Mouse (Mus musculus) heart, embryonic 11.5 days (tissue): ENCODE measurements around the gene Zswim8. TPM values are rescaled to one million over a fixed set of nuclear protein-coding genes. Genes with fewer than 3 reads are reported as not detected.

Source experiments
- ATAC-seq: fragments of 200-750 bp; cut with Nextera tagmentation; replicated peaks from 2 replicates; pipeline ENCODE4 v1.8.0; 2017; ENCODE audit warnings: moderate library complexity; ENCODE audit not compliant: insufficient number of reproducible peaks, low FRiP score, low TSS enrichment
- H3K27ac ChIP-seq: fragments of 300-500 bp; sonication (generic); 2 replicates; pipeline ENCODE4 v1.5.1; 2014; ENCODE audit warnings: mild to moderate bottlenecking, low read depth, low read length
- H3K27me3 ChIP-seq: fragments of 300-500 bp; sonication (generic); 2 replicates; pipeline ENCODE4 v1.6.1; 2014; ENCODE audit warnings: mild to moderate bottlenecking, low read length, mixed read lengths; ENCODE audit not compliant: control insufficient read depth, insufficient read depth
- H3K36me3 ChIP-seq: fragments of 300-500 bp; sonication (generic); 2 replicates; pipeline ENCODE4 v1.6.1; 2014; ENCODE audit warnings: mild to moderate bottlenecking, low read length, moderate library complexity, mixed read lengths; ENCODE audit not compliant: control insufficient read depth, insufficient read depth
- H3K4me1 ChIP-seq: fragments of 300-500 bp; sonication (generic); 2 replicates; pipeline ENCODE4 v1.6.1; 2014; ENCODE audit warnings: low read length; ENCODE audit not compliant: control insufficient read depth, insufficient read depth
- H3K4me2 ChIP-seq: fragments of 300-500 bp; sonication (generic); 2 replicates; pipeline ENCODE4 v1.6.1; 2014; ENCODE audit warnings: mild to moderate bottlenecking, moderate library complexity
- H3K4me3 ChIP-seq: fragments of 300-500 bp; sonication (generic); 2 replicates; pipeline ENCODE4 v1.5.1; 2014; ENCODE audit warnings: low read depth, low read length
- H3K9ac ChIP-seq: fragments of 300-500 bp; sonication (generic); 2 replicates; pipeline ENCODE4 v1.6.1; 2014; ENCODE audit warnings: mild to moderate bottlenecking, low read depth, low read length, moderate library complexity
- H3K9me3 ChIP-seq: fragments of 300-500 bp; sonication (generic); replicated peaks from 2 replicates; pipeline ENCODE4 v1.6.1; 2016; ENCODE audit warnings: low read length; ENCODE audit not compliant: control insufficient read depth
- WGBS: fragments of 180-500 bp; shearing (Covaris S2); extraction: QIAGEN DNeasy Blood & Tissue Kit; methylation state at CpG from one replicate; pipeline ENCODE4 v1.1.7; 2014; ENCODE audit not compliant: insufficient replicate concordance; 5-methylcytosine and 5-hydroxymethylcytosine counted together
- polyA plus RNA-seq: library from polyadenylated mRNA; unstranded; fragments of >200 nt; fragmentation: Nextera tagmentation; extraction: Ambion mirVana; gene quantifications from 2 replicates; pipeline ENCODE4 v1.2.1, GENCODE M21; 2014

The Zswim8 gene
- polyA plus RNA-seq, 1 experiment from 2014 or later: 24.1 TPM

DNA sequence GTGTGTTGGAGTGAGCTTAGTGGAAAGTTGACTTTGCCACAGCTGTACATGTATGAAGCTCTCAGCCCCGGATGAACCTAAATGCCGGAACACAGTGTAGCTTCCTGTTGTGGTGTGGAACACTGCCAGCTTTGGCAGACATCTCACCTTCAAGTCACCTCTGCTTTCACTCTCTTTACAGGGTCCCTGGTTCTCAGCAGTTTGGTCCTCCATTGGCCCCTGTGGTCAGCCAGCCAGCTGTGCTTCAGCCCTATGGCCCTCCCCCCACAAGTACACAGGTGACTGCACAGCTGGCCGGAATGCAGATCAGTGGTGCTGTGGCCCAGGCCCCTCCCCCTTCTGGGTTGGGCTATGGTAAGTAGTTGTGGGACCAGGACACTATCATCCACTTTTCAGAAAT is 24.9 kb upstream of the Zswim8 start:
- Histone ChIP-seq H3K27me3 (no peaks in the 10 kb centered on the region), H3K9ac (no peak overlapping the region), H3K27ac (no peak overlapping the region), H3K36me3 (peaks cover 76% of the 10 kb centered on the region), H3K9me3 (no peaks in the 10 kb centered on the region), H3K4me3 (no peak overlapping the region), H3K4me1 (peaks cover 4% of the 10 kb centered on the region; the same call in 1 of the 2 replicates), H3K4me2 (no peak overlapping the region)
- WGBS: 73% methylated on average over 3 of the region's 3 CpGs
- ATAC-seq: 0 out of 2 replicates have a peak, but pooled peaks have one; percentile 61

DNA sequence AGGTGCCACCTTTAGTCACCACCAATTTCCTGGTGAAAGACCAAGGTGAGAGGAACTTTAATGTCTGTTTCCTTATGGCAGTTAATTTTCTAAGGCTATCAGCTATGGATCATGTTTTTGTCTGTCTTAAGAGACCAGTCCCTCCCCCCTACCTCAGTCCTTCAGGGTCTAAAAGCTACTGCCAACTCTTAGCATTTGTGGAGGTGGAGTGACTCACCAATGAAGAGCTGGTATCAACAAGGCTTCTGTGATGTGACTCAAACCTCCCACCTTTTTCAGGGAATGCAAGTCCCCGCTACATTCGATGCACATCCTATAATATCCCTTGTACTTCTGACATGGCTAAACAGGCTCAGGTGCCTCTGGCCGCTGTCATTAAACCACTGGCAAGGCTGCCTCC is 20.8 kb upstream of the Zswim8 start:
- 91% methylated on average over 3 of the region's 3 CpGs for WGBS
- no peak overlapping the region for H3K4me3 ChIP-seq
- no peak overlapping the region for H3K9ac ChIP-seq
- ATAC-seq: no peak
- H3K4me1 ChIP-seq: peaks cover 4% of the 10 kb centered on the region; the same call in 1 of the 2 replicates
- H3K4me2 ChIP-seq: no peak overlapping the region
- H3K36me3 ChIP-seq: peaks cover 85% of the 10 kb centered on the region
- H3K9me3 ChIP-seq: no peaks in the 10 kb centered on the region
- H3K27me3 ChIP-seq: no peaks in the 10 kb centered on the region
- H3K27ac ChIP-seq: no peak overlapping the region

DNA sequence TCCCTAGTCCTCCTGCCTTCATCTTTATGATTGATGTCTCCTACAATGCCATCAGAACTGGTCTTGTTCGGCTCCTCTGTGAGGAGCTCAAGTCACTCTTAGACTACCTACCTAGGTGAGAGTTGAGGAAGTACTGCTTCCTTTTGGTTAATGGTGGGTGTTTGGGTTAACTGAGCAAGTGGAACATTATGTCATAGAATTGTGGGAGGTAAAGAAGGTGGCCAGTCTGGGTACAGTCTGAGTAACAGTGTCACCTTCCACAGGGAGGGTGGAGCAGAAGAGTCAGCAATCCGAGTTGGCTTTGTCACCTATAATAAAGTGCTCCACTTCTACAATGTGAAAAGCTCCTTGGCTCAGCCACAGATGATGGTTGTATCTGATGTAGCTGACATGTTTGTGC is 18.3 kb upstream of the Zswim8 start:
- no peak overlapping the region for H3K4me3 ChIP-seq
- H3K27me3 ChIP-seq: no peaks in the 10 kb centered on the region
- peaks cover 83% of the 10 kb centered on the region for H3K36me3 ChIP-seq
- no peaks in the 10 kb centered on the region for H3K9me3 ChIP-seq
- H3K27ac ChIP-seq: no peak overlapping the region
- 86% methylated on average over 2 of the region's 2 CpGs for WGBS
- peaks cover 2% of the 10 kb centered on the region; the same call in 1 of the 2 replicates for H3K4me1 ChIP-seq
- no peak overlapping the region for H3K4me2 ChIP-seq
- ATAC-seq: no peak
- H3K9ac ChIP-seq: no peak overlapping the region

DNA sequence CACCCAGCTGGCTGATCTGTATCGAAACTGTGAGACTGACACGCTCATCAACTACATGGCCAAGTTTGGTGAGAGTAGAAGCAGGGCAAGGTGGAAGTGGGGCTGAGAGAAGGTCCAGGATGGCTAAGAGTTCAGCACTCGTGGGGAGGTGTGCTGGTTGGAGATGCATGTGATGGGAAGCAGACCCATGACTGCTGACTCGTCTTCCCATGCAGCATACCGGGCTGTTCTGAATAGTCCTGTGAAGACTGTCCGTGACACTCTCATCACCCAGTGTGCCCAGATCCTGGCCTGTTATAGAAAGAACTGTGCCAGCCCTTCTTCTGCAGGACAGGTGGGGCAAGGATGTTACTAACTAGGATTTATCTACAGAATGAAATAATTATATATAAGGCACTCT is 15.6 kb upstream of the Zswim8 start:
- Histone ChIP-seq H3K9me3 (no peaks in the 10 kb centered on the region), H3K9ac (no peak overlapping the region), H3K4me3 (no peak overlapping the region), H3K4me2 (no peak overlapping the region), H3K27me3 (no peaks in the 10 kb centered on the region), H3K27ac (no peak overlapping the region), H3K4me1 (peaks cover 16% of the 10 kb centered on the region), H3K36me3 (peaks cover 57% of the 10 kb centered on the region)
- 93% methylated on average over 6 of the region's 6 CpGs for WGBS
- no peak for ATAC-seq

GRCm38 (mm10) chr14:20693589-20694101 is 13.7 kb upstream of the Zswim8 start:
- peak overlapping the region; percentile 5; the same call in 1 of the 2 replicates for H3K27ac ChIP-seq
- no peak for ATAC-seq
- WGBS: 81% methylated on average over 10 of the region's 10 CpGs

GRCm38 (mm10) chr14:20694185-20694883 is 13.0 kb upstream of the Zswim8 start:
- H3K4me3 ChIP-seq: peak overlapping the region; percentile 75
- WGBS: 44% methylated on average over 13 of the region's 13 CpGs
- peak; percentile 36 for ATAC-seq

More at GRCm38 (mm10) chr14:20693589-20694101, 13.7 kb upstream of the Zswim8 start:
- Histone ChIP-seq H3K9me3 (no peaks in the 10 kb centered on the region), H3K4me1 (peaks cover 29% of the 10 kb centered on the region), H3K27me3 (no peaks in the 10 kb centered on the region), H3K36me3 (peaks cover 39% of the 10 kb centered on the region), H3K4me2 (no peak overlapping the region; the same call in 1 of the 2 replicates), H3K9ac (no peak overlapping the region), H3K4me3 (no peak overlapping the region)

DNA sequence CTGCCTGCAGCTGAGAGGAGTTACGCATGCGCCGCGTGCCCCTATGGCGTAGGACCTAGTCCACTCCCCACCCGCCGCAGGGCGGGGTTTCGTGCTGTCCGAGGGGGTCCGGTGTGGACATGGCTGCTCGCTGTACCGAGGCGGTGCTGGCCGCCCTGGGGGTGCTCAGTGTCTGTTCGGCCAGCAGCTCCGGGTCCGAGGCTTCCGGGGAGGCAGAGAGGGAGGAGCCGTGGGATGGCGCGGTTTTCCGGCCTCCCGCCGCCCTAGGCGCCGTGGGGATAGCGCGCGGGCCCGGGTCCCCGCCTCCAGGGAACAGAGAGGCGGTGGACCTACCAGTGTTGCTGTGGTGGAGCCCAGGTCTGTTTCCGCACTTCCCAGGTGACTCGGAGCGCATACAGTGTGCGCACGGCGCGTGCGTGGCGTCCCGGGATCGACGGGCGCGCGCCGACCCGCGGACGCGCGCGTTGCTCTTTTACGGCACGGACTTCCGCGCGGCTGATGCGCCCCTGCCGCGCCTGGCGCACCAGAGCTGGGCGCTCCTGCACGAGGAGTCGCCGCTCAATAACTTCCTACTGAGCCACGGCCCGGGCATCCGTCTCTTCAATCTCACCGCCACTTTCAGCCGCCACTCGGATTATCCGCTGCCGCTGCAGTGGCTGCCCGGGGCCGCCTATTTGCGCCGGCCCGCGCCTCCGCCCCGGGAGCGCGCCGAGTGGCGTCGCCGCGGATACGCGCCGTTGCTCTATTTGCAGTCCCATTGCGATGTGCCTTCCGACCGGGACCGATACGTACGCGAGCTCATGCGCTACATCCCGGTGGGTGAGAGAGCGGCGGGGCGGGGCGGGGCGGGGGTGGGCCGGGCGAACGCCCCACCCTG is 12.2 kb upstream of the Zswim8 start, which contains the start of gene Fut11:
Gene Fut11, plus strand, starts transcription at position 85 of the 877 bp plus-strand sequence.
- Histone ChIP-seq H3K27me3 (no peaks in the 10 kb centered on the region), H3K4me1 (peaks cover 31% of the 10 kb centered on the region), H3K36me3 (peaks cover 24% of the 10 kb centered on the region), H3K4me2 (peak within 1 kb of the TSS; percentile 78), H3K4me3 (peak within 1 kb of the TSS; percentile 75), H3K27ac (peak within 1 kb of the TSS; percentile 93), H3K9ac (peak within 1 kb of the TSS; percentile 80), H3K9me3 (no peaks in the 10 kb centered on the region)
- peak; percentile 87 for ATAC-seq
- WGBS: under 1% methylated on average over 110 of the region's 111 CpGs

More at GRCm38 (mm10) chr14:20694185-20694883, 13.0 kb upstream of the Zswim8 start:
- Histone ChIP-seq H3K27me3 (no peaks in the 10 kb centered on the region), H3K36me3 (peaks cover 32% of the 10 kb centered on the region), H3K4me2 (peak overlapping the region; percentile 78), H3K4me1 (peaks cover 31% of the 10 kb centered on the region), H3K9ac (peak overlapping the region; percentile 80), H3K27ac (peak overlapping the region; percentile 93), H3K9me3 (no peaks in the 10 kb centered on the region)

DNA sequence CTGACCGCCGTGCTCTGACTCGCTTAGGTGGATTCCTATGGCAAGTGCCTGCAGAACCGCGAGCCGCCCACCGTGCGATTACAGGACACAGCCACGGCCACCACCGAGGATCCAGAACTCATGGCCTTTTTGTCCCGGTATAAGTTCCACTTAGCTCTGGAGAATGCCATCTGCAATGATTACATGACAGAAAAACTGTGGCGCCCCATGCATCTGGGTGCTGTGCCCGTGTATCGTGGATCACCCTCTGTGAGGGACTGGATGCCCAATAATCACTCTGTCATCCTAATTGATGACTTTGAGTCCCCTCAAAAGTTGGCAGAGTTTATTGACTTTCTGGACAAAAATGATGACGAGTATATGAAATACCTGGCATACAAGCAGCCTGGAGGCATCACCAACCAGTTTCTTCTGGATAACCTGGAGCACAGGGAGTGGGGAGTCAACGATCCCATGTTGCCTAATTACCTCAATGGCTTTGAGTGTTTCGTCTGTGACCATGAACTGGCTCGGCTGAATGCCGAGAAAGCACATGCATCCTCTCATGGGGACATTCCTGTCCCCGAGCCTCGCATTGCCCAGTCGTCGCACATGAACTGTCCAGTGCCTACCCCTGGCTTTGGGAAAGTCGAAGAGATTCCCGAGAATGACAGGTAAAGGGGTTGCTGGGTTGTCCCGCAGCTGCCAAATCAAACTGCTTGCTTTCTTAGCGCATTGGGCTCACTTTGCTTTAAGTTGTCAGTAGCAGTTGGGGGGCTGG is 11.4 kb upstream of the Zswim8 start:
- Histone ChIP-seq H3K4me1 (peaks cover 31% of the 10 kb centered on the region), H3K9me3 (no peaks in the 10 kb centered on the region), H3K36me3 (peaks cover 24% of the 10 kb centered on the region), H3K4me3 (peak overlapping the region; percentile 75), H3K27ac (peak overlapping the region; percentile 93), H3K4me2 (peak overlapping the region; percentile 78), H3K9ac (peak overlapping the region; percentile 80), H3K27me3 (no peaks in the 10 kb centered on the region)
- ATAC-seq: no peak
- WGBS: 15% methylated on average over 27 of the region's 27 CpGs
